Mouse (Mus musculus) left cerebral cortex, adult 2 months (tissue): ENCODE measurements around the gene Plekhh3. TPM values are rescaled to one million over a fixed set of nuclear protein-coding genes. Genes with fewer than 3 reads are reported as not detected.

ENCODE experiments used
- DNase-seq, 2 experiments: peaks; one replicate each; pipeline ENCODE4 v3.0.0; 2021 to 2022; ENCODE audit warnings: low spot score in 2 of 2, mixed read lengths in 1 of 2; ENCODE audit errors: extremely low spot score in 1 of 2
- H3K27ac ChIP-seq: fragments of 200-600 bp; 2 replicates; pipeline ENCODE4 v1.8.1; 2022
- H3K4me3 ChIP-seq: fragments of 200-600 bp; 2 replicates; pipeline ENCODE4 v1.8.1; 2022
- CTCF ChIP-seq: fragments of 200-600 bp; IDR thresholded peaks from 2 replicates; pipeline ENCODE4 v1.8.1; 2022; ENCODE audit warnings: antibody characterized with exemption, mild to moderate bottlenecking, moderate library complexity
- intact Hi-C: fragments of 180-260 bp; cut with DNase I; formaldehyde crosslinking; loops from one replicate; pipeline ENCODE4 v1.15.1; 2025
- microRNA-seq, 2 experiments: library from miRNA; unstranded; fragments of <30 nt; microRNA quantifications; one replicate each; pipeline ENCODE4 v1.2.0; 2021
- total RNA-seq, 2 experiments: library from RNA; stranded (reverse); gene quantifications; 2 replicates each; pipeline ENCODE4 v1.2.3; 2021

Plekhh3 gene
- total RNA-seq, 2 experiments from 2014 or later, result 13.0 to 13.2 TPM

DNA sequence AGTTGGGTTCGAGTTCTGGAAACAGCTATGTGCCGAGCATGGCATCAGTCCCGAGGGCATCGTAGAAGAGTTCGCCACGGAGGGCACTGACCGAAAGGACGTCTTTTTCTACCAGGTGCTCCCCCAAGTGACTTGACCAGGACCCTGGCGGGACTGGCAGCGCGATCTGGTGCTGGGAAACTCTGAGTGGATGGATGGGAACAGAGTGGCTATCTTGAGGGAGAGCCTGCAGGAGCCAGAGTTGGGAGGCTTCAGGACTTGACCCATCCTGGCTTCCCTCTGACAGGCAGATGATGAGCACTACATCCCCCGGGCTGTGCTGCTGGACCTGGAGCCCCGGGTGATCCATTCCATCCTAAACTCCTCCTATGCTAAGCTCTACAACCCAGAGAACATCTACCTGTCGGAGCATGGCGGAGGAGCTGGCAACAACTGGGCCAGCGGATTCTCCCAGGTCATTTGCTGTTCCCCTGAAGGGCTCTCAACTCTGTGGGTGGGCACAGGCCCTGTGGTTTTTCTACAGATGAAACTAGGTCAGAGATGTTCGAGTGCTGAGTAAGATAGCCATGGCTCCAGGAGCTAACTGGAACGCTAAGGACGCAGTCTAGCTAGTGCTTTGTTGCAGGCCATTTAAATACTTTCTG lies 50.5 kb downstream of the Plekhh3 start:
- Histone ChIP-seq H3K4me3 (peak overlapping the region; percentile 97), H3K27ac (peak overlapping the region; percentile 88)
- TF ChIP-seq CTCF, result no peak
- intact Hi-C loops, result loop anchor here (1.0 kb wide), 1 partner anchor 51 kb away; the partner anchor contains the start of gene Plekhh3
- DNase-seq, result no peak

DNA sequence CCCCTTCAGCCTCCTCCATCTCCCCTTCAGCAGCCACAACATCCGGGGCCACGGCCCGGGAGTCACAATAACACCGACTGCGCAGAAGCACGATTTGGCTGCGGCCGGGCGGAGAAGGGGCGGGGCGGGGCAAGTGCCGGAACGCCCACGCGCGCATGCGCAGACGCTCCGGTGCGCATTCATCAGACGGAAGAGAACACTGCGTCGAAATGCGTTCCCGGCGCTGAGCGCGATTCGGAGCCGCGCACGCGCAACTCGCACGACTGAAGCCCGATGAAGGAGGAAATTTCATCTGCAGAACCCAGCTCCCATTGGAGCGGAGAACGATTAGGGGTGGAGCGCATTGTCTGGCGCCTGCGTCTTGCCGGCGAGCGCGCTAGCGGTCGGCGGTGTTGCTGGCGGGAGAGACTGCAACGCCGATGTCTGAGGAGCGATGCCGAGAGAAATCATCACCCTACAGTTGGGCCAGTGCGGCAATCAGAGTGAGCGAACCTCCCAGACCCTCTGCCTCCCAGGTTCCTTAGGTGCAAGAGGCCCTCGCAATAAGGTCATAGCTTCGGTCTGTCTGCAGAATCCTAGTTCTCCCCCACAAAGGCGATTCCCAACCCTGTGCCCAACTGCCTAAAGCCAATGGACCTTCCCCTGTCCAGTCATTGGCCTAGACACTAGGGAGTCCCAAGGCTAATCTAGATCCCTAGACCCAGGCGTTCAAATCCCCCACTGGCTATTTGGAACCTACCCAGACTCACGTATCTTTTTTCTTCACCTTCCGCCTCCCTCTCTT lies 51.2 kb downstream of the Plekhh3 start, which contains the start of the genes Retreg3 and Tubg1:
TSS of gene Retreg3 (minus strand) at position 133 of the 784 bp plus-strand sequence.
TSS of gene Tubg1 (plus strand) at position 178 of the 784 bp plus-strand sequence.
- H3K27ac ChIP-seq, result peak within 1 kb of the TSS; percentile 97
- peak within 1 kb of the TSS; percentile 97 for H3K4me3 ChIP-seq
- peak; percentile 99 to 100 for DNase-seq
- no peak; the same call in 1 of the 2 replicates for TF ChIP-seq CTCF
- intact Hi-C loops, result loop anchor here (1.0 kb wide), 1 partner anchor 51 kb away; the partner anchor contains the start of gene Plekhh3

DNA sequence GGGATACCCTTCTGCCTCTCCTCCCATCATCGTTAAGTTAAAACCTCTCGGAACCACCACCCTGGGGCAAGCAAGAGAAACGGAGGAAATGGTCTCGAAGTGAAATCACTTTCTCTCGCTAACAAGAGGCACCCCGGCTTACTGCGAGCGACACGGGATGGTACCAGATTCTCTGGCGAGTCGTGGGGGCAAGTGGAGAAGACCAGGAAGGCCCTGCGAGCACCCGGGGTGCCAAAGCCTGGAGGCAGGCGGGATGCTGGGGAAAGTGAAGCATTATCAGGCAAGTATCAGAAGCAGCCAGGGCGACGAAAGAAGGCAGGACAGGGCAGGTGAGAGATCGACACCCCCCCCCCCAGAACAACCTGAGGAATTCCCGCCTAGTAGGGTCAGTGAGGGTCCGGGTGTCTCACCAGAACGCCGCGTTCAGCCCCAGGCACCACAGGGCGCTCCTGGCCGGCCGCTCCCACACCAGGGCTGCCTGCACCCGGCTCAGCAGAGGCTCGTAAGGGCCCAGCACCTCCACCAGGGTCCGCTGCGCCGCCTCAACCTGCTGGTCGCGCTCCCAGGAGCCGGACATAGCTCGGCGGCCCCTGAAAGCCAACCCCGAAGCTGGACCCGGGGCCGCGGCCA lies 51.9 kb downstream of the Plekhh3 start:
- peak overlapping the region; percentile 97 for H3K4me3 ChIP-seq
- intact Hi-C loops, result no loop called here

DNA sequence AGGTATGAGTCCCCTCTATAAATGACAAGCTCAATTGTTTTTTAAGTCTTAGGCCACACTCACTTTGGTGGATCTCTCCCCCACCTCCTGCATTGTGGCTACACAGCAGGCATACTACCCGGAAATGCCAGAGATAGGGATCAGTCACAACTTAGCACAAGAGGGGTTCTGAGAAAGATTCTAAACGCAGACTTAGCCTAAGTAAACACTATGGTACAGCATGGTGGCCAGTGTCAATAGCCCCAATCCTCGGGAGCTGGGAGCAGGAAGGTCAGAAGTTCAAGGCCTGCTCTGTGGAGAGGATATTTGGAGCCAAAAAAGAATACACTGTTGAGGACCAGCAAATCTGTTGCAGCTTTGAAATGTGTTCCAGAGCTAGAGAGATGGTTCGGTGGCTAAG lies 53.0 kb downstream of the Plekhh3 start:
- intact Hi-C loops, result no loop called here
- H3K27ac ChIP-seq, result no peak overlapping the region

More for the DNA sequence above, 51.9 kb downstream of the Plekhh3 start:
- no peak for DNase-seq
- peak; percentile 22 for TF ChIP-seq CTCF
- peak overlapping the region; percentile 97 for H3K27ac ChIP-seq

DNA sequence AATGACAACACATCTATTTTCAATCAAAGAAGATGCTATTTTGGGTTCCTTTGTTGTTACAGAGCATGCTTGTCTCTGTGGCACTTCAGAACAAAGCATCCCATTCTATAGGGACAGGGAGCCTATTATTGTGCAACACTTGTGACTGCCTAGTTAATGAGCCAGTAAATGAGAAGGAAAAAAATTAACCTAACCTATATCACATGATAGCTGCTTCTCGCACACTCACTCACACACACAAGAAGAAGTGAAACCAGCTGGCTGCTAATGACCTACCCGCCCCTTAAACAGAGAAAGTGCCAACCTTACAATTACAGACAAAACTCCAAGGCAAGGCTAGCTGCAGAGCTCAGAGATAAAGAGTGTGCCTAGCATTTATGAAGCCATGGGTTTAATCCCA lies 55.6 kb downstream of the Plekhh3 start:
- no peak for TF ChIP-seq CTCF
- intact Hi-C loops, result no loop called here
- peak overlapping the region; percentile 33; the same call in 1 of the 2 replicates for H3K27ac ChIP-seq
- no peak overlapping the region for H3K4me3 ChIP-seq
- DNase-seq, result no peak

More for the DNA sequence above, 53.0 kb downstream of the Plekhh3 start:
- peak overlapping the region; percentile 97 for H3K4me3 ChIP-seq
- DNase-seq, result no peak
- TF ChIP-seq CTCF, result no peak

Small RNAs within 50 kb of the gene (microRNA-seq; reads per million reads assigned to microRNA genes)
- 0 reads per million in 2 experiments for gene Gm27626

Other genes with a start within 250 kb of the Plekhh3 start
- gene Stat3, start 231.8 kb downstream of the Plekhh3 start, total RNA-seq, result 10 to 100 TPM; 35.7 to 40.9 TPM
- 10 to 100 TPM; 19.2 to 22.2 TPM for gene Cavin1, start 200.5 kb downstream of the Plekhh3 start, total RNA-seq
- 100 to 1,000 TPM; 442 to 461 TPM for gene Atp6v0a1, start 161.9 kb downstream of the Plekhh3 start, total RNA-seq
- gene Naglu, start 101.3 kb downstream of the Plekhh3 start, total RNA-seq, result 1 to 10 TPM; 8.3 TPM
- gene Hsd17b1, start 92.9 kb downstream of the Plekhh3 start, total RNA-seq, result 1 to 10 TPM in 1 of 2 experiments, under 1 TPM in 1; 0.87 to 1.5 TPM
- 10 to 100 TPM; 22.5 to 24.1 TPM for gene Coasy, start 88.8 kb downstream of the Plekhh3 start, total RNA-seq
- gene Mlx, start 84.1 kb downstream of the Plekhh3 start, total RNA-seq, result 10 to 100 TPM; 41.1 to 44.7 TPM
- gene Psmc3ip, start 75.9 kb downstream of the Plekhh3 start, total RNA-seq, result 1 to 10 TPM; 2.7 to 3.1 TPM
- gene Retreg3, start 51.5 kb downstream of the Plekhh3 start, total RNA-seq, result 10 to 100 TPM; 50.7 to 56.6 TPM
- gene Tubg1, start 51.4 kb downstream of the Plekhh3 start, total RNA-seq, result 10 to 100 TPM; 45.1 to 45.8 TPM
- 10 to 100 TPM; 51.4 to 52.9 TPM for gene Tubg2, start 15.4 kb downstream of the Plekhh3 start, total RNA-seq
- 100 to 1,000 TPM; 171 to 182 TPM for gene Cntnap1, start 828 bp downstream of the Plekhh3 start, total RNA-seq
- gene Ccr10, start 4.1 kb upstream of the Plekhh3 start, total RNA-seq, result under 1 TPM in 1 of 2 experiments, not detected in 1; 0.38 TPM
- gene Ezh1, start 55.1 kb upstream of the Plekhh3 start, total RNA-seq, result 10 to 100 TPM; 56.9 to 62.1 TPM
- 10 to 100 TPM; 35.7 to 40.8 TPM for gene Ramp2, start 74.7 kb upstream of the Plekhh3 start, total RNA-seq
- gene Vps25, start 82.4 kb upstream of the Plekhh3 start, total RNA-seq, result 10 to 100 TPM; 59.3 to 61.0 TPM
- 1 to 10 TPM; 4.5 to 8.0 TPM for gene Wnk4, start 89.2 kb upstream of the Plekhh3 start, total RNA-seq
- gene Cntd1, start 107.7 kb upstream of the Plekhh3 start, total RNA-seq, result under 1 TPM; 0.44 to 0.81 TPM
- 10 to 100 TPM; 97.5 to 98.4 TPM for gene Coa3, start 107.8 kb upstream of the Plekhh3 start, total RNA-seq
- 100 to 1,000 TPM; 210 to 218 TPM for gene Becn1, start 130.9 kb upstream of the Plekhh3 start, total RNA-seq
- 100 to 1,000 TPM; 125 to 132 TPM for gene Psme3, start 144.9 kb upstream of the Plekhh3 start, total RNA-seq
- gene Aoc2, start 153.7 kb upstream of the Plekhh3 start, total RNA-seq, result 1 to 10 TPM; 7.2 to 9.4 TPM
- gene Aoc3, start 159.3 kb upstream of the Plekhh3 start, total RNA-seq, result under 1 TPM; 0.63 TPM
- not detected for gene G6pc, start 196.2 kb upstream of the Plekhh3 start, total RNA-seq
- gene Aarsd1, start 246.3 kb upstream of the Plekhh3 start, total RNA-seq, result 10 to 100 TPM; 43.8 to 47.1 TPM